Mouse (Mus musculus) kidney, adult 2 months (tissue): ENCODE data around the gene Vmn1r193.

Experiments used
- CTCF ChIP-seq: fragments of 200-500 bp; conservative IDR thresholded peaks from 2 replicates; pipeline ENCODE4 v1.5.1; 2011; ENCODE audit warnings: low read depth, mild to moderate bottlenecking, control low read depth, low read length, moderate library complexity, mixed read lengths; ENCODE audit not compliant: insufficient read depth, insufficient read length
- POLR2A ChIP-seq: fragments of 200-500 bp; IDR thresholded peaks from one replicate; pipeline ENCODE4 v1.6.1; 2011; ENCODE audit warnings: low read depth, low read length, control low read depth

DNA sequence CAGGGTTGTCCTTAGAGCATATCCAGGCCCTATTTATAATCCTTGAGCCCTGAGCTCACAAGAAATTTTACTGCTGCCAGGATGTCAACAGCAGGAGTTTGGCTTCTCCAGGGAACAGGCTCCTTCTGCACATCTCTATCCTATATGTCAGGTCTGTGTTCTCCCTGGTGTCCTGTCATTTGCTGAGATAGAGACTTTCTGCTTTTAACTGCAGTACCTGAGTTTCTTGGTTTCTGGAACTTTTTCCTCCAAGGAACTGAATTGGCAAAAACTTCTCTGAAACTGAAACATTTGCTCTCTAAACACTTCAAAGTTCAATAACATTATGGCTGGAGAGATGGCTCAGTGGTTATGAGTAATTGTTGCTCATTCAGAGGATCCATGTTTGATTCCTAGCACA lies 31.9 kb downstream of the Vmn1r193 start, which contains the start of gene Vmn1r192:
- TF ChIP-seq CTCF (no peak), POLR2A (no peak)
